Mouse (Mus musculus): ENCODE data around the gene Trim33. TPM values are rescaled to one million over a fixed set of nuclear protein-coding genes. Genes with fewer than 3 reads are reported as not detected.

Trim33 gene
- polyA plus RNA-seq, 1 experiment from 2014 or later, result 21.3 TPM

DNA sequence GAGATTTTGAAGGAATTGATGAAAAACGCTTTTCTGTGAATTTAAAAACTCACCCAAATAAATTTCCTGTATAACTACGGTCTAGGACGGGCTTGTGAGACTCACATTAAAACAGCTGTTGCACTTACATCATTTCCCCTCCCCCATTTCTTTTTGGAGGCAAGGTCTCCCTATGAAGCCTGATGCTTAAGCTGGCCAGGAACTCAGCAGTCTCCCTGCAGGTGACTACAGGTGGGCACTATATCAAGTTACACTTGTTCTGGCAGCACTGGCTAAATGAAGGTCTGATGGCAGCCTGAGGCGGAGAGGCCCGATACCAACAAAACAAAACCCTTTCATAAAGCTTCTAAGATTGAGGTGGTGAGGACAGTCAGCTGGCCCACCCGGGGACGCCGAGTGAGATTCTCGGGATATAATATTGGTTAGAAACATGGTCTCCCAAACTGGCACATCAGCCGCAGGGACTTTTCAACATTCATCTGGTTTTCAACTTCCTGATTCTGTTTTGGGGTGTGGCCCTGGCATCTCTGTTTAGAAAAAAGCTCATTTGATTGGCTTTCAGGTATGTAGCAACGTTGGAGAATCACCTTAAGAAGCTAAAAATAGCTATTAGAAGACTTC, 422 bp upstream of the Trim33 start:
- 0 out of 2 replicates have a peak, but pooled peaks have one; percentile 10 for ATAC-seq (ENCODE audit: low read depth)
- Histone ChIP-seq H3K4me3 (ENCODE audit: low read length) (peak overlapping the region; percentile 100), H3K9me3 (ENCODE audit: control insufficient read depth, low read length) (no peaks in the 10 kb centered on the region), H3K27ac (ENCODE audit: low read length) (peak overlapping the region; percentile 97), H3K27me3 (ENCODE audit: control insufficient read depth, insufficient read depth, low read depth, low read length) (no peaks in the 10 kb centered on the region), H3K4me2 (ENCODE audit: low read depth, low read length) (peak overlapping the region; percentile 60), H3K4me1 (replicated peaks; ENCODE audit: control insufficient read depth, insufficient read depth, low read length) (peaks cover 13% of the 10 kb centered on the region), H3K9ac (ENCODE audit: low read length) (peak overlapping the region; percentile 98), H3K36me3 (ENCODE audit: control insufficient read depth, insufficient read depth, low read length) (no peaks in the 10 kb centered on the region)
- WGBS, result 7% methylated on average over 11 of the region's 11 CpGs

DNA sequence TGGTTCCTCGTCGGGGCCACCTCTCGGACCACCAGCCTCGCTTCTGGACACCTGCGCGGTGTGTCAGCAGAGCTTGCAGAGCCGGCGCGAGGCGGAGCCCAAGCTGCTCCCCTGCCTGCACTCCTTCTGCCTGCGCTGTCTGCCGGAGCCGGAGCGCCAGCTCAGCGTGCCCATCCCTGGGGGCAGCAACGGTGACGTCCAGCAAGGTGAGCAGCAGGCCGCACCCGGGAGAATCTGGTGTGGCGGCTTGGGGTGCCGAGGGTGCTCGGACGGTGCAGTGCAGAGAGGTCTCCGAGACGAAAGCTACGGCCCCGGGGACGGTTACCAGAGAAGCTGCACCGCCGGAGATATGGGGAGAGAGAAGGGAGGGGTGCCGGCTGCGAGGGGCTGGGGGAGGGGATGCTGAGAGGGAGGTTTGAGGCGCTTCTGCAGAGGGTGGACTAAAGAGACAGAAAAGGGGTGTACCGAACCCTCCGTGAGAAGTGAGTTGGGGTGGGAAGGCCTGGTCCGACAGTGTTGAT, 1.2 kb downstream of the Trim33 start:
- Histone ChIP-seq H3K27me3 (ENCODE audit: control insufficient read depth, insufficient read depth, low read depth, low read length) (no peaks in the 10 kb centered on the region), H3K4me2 (ENCODE audit: low read depth, low read length) (peak overlapping the region; percentile 72), H3K36me3 (ENCODE audit: control insufficient read depth, insufficient read depth, low read length) (no peaks in the 10 kb centered on the region), H3K4me1 (replicated peaks; ENCODE audit: control insufficient read depth, insufficient read depth, low read length) (peaks cover 13% of the 10 kb centered on the region), H3K27ac (ENCODE audit: low read length) (peak overlapping the region; percentile 97), H3K9ac (ENCODE audit: low read length) (peak overlapping the region; percentile 98), H3K4me3 (ENCODE audit: low read length) (peak overlapping the region; percentile 100), H3K9me3 (ENCODE audit: control insufficient read depth, low read length) (no peaks in the 10 kb centered on the region)
- under 1% methylated on average over 29 of the region's 36 CpGs for WGBS
- peak; percentile 57 for ATAC-seq (ENCODE audit: low read depth)

DNA sequence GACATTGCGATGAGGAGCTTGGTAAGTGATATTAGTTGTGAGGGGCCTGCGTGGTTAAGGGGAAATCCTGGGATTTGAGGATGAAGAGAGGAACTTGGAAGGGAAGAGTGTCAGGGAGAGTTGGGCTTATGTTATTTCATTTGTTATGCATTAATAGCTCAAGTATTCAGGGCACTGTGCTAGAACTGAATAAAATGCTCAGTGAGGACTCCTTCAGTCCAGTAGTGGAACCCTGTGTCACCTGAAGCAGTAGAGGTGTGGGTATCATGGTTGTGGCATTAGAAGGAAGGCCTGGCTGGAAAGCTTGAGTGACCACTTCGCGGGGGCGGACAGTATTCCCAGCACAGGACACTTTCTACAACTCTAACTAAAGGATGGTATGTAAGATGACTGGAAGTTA, 1.8 kb downstream of the Trim33 start:
- H3K27ac ChIP-seq (ENCODE audit: low read length), result no peak overlapping the region; the same call in 1 of the 2 replicates

DNA sequence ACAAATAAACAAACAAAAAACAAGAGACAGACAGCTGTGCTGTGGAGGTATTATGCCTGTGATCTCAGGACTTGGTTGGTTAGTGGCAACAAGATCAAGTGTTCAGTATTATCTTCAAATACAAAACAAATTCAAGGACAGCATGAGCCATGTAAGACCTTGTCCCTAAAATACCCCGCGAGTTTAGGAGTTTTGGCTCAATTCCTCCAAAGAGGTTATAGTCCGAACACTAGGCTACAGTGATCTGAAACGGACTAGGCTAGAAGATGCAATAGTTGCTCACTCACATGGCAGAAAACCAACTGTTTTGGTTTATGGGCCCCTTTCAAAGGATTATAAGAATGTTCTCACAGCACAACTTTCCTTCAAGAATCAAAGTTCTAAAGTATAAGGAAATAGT, 9.7 kb downstream of the Trim33 start:
- Histone ChIP-seq H3K27me3 (ENCODE audit: control insufficient read depth, insufficient read depth, low read depth, low read length) (no peaks in the 10 kb centered on the region), H3K9ac (ENCODE audit: low read length) (no peak overlapping the region), H3K27ac (ENCODE audit: low read length) (no peak overlapping the region), H3K4me2 (ENCODE audit: low read depth, low read length) (no peak overlapping the region), H3K36me3 (ENCODE audit: control insufficient read depth, insufficient read depth, low read length) (no peaks in the 10 kb centered on the region), H3K9me3 (ENCODE audit: control insufficient read depth, low read length) (no peaks in the 10 kb centered on the region), H3K4me1 (replicated peaks; ENCODE audit: control insufficient read depth, insufficient read depth, low read length) (no peaks in the 10 kb centered on the region), H3K4me3 (ENCODE audit: low read length) (no peak overlapping the region)
- WGBS, result 75% methylated on average over 4 of the region's 4 CpGs
- no peak for ATAC-seq (ENCODE audit: low read depth)

More for the DNA sequence above, 1.8 kb downstream of the Trim33 start:
- Histone ChIP-seq H3K4me2 (ENCODE audit: low read depth, low read length) (peak overlapping the region; percentile 72), H3K4me3 (ENCODE audit: low read length) (peak overlapping the region; percentile 100), H3K9ac (ENCODE audit: low read length) (peak overlapping the region; percentile 98), H3K4me1 (replicated peaks; ENCODE audit: control insufficient read depth, insufficient read depth, low read length) (peaks cover 13% of the 10 kb centered on the region), H3K27me3 (ENCODE audit: control insufficient read depth, insufficient read depth, low read depth, low read length) (no peaks in the 10 kb centered on the region), H3K9me3 (ENCODE audit: control insufficient read depth, low read length) (no peaks in the 10 kb centered on the region), H3K36me3 (ENCODE audit: control insufficient read depth, insufficient read depth, low read length) (no peaks in the 10 kb centered on the region)
- 27% methylated on average over 5 of the region's 5 CpGs for WGBS
- ATAC-seq (ENCODE audit: low read depth), result no peak

DNA sequence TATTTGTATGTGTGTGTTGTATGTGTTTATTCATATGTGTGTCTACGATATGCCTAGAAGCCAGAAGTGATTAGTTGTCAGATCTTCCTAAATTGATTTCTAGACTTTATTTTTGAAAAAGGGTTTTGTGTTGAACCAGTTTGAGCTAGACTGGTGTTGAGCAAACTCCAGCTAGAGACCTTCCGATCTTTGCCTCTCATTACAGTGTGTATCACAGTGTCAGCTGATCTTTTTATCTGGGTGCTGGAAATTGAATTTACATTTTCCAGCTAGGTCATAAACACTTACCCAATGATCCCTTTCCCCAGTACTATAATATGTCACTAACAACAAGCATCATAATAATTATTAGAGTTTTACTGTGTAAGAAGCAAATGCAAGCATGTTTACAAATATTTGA, 12.0 kb downstream of the Trim33 start:
- no peak for ATAC-seq (ENCODE audit: low read depth)
- H3K9ac ChIP-seq (ENCODE audit: low read length), result no peak overlapping the region
- WGBS, result 74% methylated on average over 2 of the region's 2 CpGs
- H3K27me3 ChIP-seq (ENCODE audit: control insufficient read depth, insufficient read depth, low read depth, low read length), result no peaks in the 10 kb centered on the region
- no peak overlapping the region for H3K27ac ChIP-seq (ENCODE audit: low read length)
- no peak overlapping the region for H3K4me3 ChIP-seq (ENCODE audit: low read length)
- H3K36me3 ChIP-seq (ENCODE audit: control insufficient read depth, insufficient read depth, low read length), result peaks cover 3% of the 10 kb centered on the region; the same call in 1 of the 2 replicates
- H3K4me2 ChIP-seq (ENCODE audit: low read depth, low read length), result no peak overlapping the region
- no peaks in the 10 kb centered on the region for H3K9me3 ChIP-seq (ENCODE audit: control insufficient read depth, low read length)
- no peaks in the 10 kb centered on the region for H3K4me1 ChIP-seq (replicated peaks; ENCODE audit: control insufficient read depth, insufficient read depth, low read length)

DNA sequence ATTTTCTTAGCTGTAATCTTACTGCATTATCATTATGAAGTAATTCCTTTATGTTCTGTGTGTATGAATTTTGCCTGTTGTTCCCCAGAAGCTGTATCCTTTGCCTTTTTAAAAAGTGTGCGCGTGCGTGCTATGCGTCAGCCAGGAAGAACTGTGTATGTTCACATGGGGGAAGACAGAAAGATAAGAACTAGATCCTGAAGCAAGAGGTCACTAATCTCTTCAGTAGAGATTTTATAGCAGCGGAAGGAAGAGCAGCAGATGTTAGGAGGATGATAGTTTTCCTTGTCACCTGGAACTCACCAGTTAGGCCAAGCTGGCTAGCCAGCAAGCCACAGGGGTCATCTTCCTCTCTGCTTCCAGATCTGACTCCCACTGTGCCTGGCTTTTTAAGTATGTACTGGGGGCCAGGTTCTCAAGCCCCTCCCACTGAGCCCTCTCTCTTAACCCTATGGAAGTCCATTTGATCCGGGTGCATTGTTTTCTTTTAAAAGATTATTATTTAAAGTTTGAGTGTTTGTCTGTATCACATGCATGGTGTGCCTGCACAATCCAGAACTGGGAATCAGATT, 26.4 kb downstream of the Trim33 start:
- Histone ChIP-seq H3K36me3 (ENCODE audit: control insufficient read depth, insufficient read depth, low read length) (no peaks in the 10 kb centered on the region), H3K9ac (ENCODE audit: low read length) (no peak overlapping the region), H3K9me3 (ENCODE audit: control insufficient read depth, low read length) (no peaks in the 10 kb centered on the region), H3K4me2 (ENCODE audit: low read depth, low read length) (no peak overlapping the region), H3K27me3 (ENCODE audit: control insufficient read depth, insufficient read depth, low read depth, low read length) (no peaks in the 10 kb centered on the region), H3K4me1 (replicated peaks; ENCODE audit: control insufficient read depth, insufficient read depth, low read length) (0 out of 2 replicates have a peak, but pooled peaks cover 3% of the 10 kb centered on the region), H3K4me3 (ENCODE audit: low read length) (no peak overlapping the region), H3K27ac (ENCODE audit: low read length) (no peak overlapping the region)
- no peak for ATAC-seq (ENCODE audit: low read depth)
- 68% methylated on average over 6 of the region's 6 CpGs for WGBS

DNA sequence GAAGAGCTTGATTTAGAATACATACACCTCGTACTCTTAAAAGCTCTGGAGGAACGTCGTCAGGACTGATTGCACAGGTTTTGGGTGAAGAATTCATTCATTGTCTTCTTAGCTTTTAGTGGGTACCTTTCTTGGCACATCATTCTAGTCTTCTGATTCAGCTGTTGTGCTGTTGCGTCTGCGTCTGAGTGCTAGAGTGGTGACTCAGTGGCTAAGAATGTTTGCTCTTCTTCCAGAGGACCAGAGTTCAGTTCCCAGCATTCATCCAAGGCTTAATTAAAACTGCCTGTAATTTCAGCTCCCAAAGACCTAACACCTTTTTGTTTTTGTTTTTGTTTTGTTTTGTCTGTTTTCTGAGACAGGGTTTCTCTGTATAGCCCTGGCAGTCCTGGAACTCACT, 30.2 kb downstream of the Trim33 start:
- 57% methylated on average over 5 of the region's 5 CpGs for WGBS
- Histone ChIP-seq H3K4me1 (replicated peaks; ENCODE audit: control insufficient read depth, insufficient read depth, low read length) (no peaks in the 10 kb centered on the region), H3K4me3 (ENCODE audit: low read length) (no peak overlapping the region), H3K9ac (ENCODE audit: low read length) (no peak overlapping the region), H3K4me2 (ENCODE audit: low read depth, low read length) (no peak overlapping the region), H3K9me3 (ENCODE audit: control insufficient read depth, low read length) (no peaks in the 10 kb centered on the region), H3K27me3 (ENCODE audit: control insufficient read depth, insufficient read depth, low read depth, low read length) (no peaks in the 10 kb centered on the region), H3K27ac (ENCODE audit: low read length) (no peak overlapping the region), H3K36me3 (ENCODE audit: control insufficient read depth, insufficient read depth, low read length) (peaks cover 4% of the 10 kb centered on the region; the same call in 1 of the 2 replicates)
- no peak for ATAC-seq (ENCODE audit: low read depth)

DNA sequence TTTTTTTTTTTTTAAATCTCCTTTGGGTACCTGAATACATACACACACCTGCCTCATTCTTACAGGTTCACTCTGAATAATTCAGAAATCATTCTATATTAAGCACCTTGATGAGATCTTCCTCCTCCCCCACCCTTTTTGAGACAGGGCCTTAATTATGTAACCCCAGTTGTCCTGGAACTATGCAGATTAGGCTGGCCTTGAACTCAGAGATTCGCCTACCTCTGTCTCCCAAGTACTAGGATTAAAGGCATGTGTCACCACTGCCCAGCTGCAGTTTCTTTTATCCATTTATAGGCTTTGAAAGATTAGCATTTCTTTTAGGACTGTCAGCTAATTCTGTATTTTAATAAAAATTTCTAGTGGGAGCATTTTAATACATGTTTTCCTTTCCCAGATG, 30.7 kb downstream of the Trim33 start:
- Histone ChIP-seq H3K4me2 (ENCODE audit: low read depth, low read length) (no peak overlapping the region), H3K4me3 (ENCODE audit: low read length) (no peak overlapping the region), H3K9ac (ENCODE audit: low read length) (no peak overlapping the region), H3K27me3 (ENCODE audit: control insufficient read depth, insufficient read depth, low read depth, low read length) (no peaks in the 10 kb centered on the region), H3K9me3 (ENCODE audit: control insufficient read depth, low read length) (no peaks in the 10 kb centered on the region), H3K36me3 (ENCODE audit: control insufficient read depth, insufficient read depth, low read length) (peaks cover 4% of the 10 kb centered on the region; the same call in 1 of the 2 replicates), H3K27ac (ENCODE audit: low read length) (no peak overlapping the region), H3K4me1 (replicated peaks; ENCODE audit: control insufficient read depth, insufficient read depth, low read length) (no peaks in the 10 kb centered on the region)
- no peak for ATAC-seq (ENCODE audit: low read depth)
- WGBS, result 78% methylated on average over 1 of the region's 1 CpGs

DNA sequence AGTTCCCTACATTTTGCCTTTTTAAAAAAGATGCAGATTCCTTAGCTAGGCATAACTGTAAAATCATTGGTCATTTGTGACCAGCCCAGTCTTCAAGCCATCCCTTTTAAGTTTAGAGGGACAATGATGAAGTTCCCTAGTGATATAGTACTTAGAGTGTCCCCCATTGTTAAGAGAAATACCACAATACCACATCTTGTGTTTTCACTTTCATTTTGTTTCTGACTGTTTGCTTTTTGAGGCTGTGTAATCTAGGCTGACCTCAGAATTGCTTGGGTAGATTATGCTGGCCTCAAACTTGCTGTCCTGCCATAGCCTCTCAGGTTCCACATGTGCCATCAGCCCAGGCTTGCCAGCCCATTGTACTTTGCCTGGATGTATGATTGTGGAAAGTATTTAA, 35.2 kb downstream of the Trim33 start:
- Histone ChIP-seq H3K4me2 (ENCODE audit: low read depth, low read length) (no peak overlapping the region), H3K4me3 (ENCODE audit: low read length) (no peak overlapping the region), H3K9ac (ENCODE audit: low read length) (no peak overlapping the region), H3K9me3 (ENCODE audit: control insufficient read depth, low read length) (no peaks in the 10 kb centered on the region), H3K4me1 (replicated peaks; ENCODE audit: control insufficient read depth, insufficient read depth, low read length) (no peaks in the 10 kb centered on the region), H3K36me3 (ENCODE audit: control insufficient read depth, insufficient read depth, low read length) (peaks cover 4% of the 10 kb centered on the region; the same call in 1 of the 2 replicates), H3K27ac (ENCODE audit: low read length) (no peak overlapping the region), H3K27me3 (ENCODE audit: control insufficient read depth, insufficient read depth, low read depth, low read length) (no peaks in the 10 kb centered on the region)
- no peak for ATAC-seq (ENCODE audit: low read depth)

All from lung, embryonic 16.5 days (tissue).